Mouse (Mus musculus): ENCODE measurements around the gene Tmem132b. TPM values are rescaled to one million over a fixed set of nuclear protein-coding genes. Genes with fewer than 3 reads are reported as not detected.

Gene Tmem132b
- polyA plus RNA-seq, 1 experiment from 2014 or later = not detected

DNA sequence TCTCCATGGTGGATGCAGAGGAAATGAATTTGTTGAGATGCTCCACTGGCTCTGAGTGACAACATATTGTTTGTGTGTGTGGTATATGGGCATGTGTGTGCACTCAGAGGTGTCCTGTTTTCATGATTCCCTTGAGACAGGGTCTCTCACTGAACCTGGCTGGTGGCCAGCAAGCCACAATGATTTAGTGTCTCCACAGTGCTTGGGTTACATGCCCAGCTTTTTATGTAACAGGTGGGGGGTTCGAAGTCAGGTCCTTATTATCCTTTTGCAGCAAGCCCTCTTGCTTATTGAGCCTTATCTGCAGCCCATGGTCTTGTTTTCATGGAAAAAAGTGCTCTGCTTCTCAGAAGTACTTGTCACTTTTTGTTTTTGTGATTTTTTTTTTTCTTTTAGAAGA is 109.4 kb downstream of the Tmem132b start:
- Histone ChIP-seq H3K4me3 (ENCODE audit: inconsistent target) (no peak overlapping the region), H3K79me2 (ENCODE audit: inconsistent target) (no peaks in the 10 kb centered on the region), H3K36me3 (ENCODE audit: inconsistent target) (no peaks in the 10 kb centered on the region), H3K27ac (no peak overlapping the region)
- WGBS (ENCODE audit: missing documents) = 78% methylated on average over 1 of the region's 1 CpGs

DNA sequence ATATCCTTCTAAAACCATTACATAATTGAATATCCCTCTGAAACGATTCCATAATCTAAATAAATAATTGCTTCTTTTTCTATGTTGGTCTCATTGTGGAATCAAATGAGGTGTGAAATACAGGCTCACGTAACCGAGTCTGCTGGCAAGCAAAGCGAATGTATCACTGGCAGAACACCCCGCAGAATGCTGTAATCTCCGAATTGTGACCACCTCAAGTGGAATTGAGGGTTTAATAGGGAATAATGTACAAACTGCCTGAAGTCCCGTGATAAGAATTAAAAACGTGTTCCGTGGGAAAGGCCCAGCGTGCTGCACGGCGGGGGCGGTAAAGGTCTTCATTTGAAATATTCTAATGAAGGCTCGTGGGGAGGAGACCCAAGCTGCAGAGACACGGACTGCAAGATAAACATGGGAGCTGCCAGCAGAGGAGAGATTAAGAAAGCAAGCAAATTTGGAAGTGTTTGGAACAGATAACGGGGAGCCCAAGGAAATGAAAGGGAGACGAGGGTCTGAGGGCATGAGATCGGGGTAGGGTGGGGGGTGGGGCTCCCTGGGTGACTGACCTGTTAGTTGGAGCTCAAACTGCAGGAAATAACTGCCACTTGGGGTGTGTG is 110.1 kb downstream of the Tmem132b start:
- 81% methylated on average over 18 of the region's 18 CpGs for WGBS (ENCODE audit: missing documents)

DNA sequence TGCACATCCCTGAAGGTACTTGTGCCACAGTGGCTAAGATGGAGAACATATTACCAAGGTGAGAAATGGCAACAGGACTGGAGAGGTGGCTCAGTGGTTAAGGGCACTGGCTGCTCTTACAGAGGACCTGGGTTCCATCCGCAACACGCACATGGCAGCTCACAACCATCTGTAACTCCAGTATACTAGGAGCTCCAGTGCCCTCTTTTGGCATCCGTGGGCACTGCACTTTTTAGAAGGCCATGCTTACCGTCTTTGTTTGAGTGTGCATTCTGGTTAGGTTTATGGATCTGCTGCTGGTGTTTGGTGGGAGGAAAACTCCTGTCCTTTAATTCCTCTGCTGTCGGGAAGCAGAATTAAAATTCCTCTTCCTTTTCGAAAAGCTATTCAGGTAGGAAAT is 116.7 kb downstream of the Tmem132b start:
- Histone ChIP-seq H3K4me3 (ENCODE audit: inconsistent target) (no peak overlapping the region), H3K79me2 (ENCODE audit: inconsistent target) (no peaks in the 10 kb centered on the region), H3K27ac (no peak overlapping the region), H3K36me3 (ENCODE audit: inconsistent target) (no peaks in the 10 kb centered on the region)
- 82% methylated on average over 6 of the region's 6 CpGs for WGBS (ENCODE audit: missing documents)

More for the DNA sequence above, 110.1 kb downstream of the Tmem132b start:
- Histone ChIP-seq H3K4me3 (ENCODE audit: inconsistent target) (no peak overlapping the region), H3K36me3 (ENCODE audit: inconsistent target) (no peaks in the 10 kb centered on the region), H3K27ac (no peak overlapping the region), H3K79me2 (ENCODE audit: inconsistent target) (no peaks in the 10 kb centered on the region)

DNA sequence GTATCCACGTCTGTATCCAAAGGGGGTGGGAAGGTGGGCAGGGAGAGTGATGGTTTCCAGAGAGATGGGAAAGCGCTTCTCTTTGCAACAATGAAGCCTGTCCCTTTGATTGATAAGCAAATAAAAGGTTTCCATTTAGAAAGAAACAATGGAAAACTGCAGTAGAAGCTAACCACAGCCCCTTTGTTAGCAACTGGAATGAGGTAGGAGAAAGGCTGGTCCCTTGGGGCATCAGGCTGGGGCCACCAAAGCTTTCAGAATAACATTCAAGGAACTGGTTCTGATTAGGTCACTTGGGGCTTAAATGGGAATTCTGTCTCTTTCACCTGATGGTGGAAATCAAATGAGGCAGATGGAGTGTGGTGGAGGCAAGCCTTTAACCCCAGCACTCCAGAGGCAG is 118.4 kb downstream of the Tmem132b start:
- 55% methylated on average over 2 of the region's 2 CpGs for WGBS (ENCODE audit: missing documents)
- Histone ChIP-seq H3K79me2 (ENCODE audit: inconsistent target) (no peaks in the 10 kb centered on the region), H3K27ac (no peak overlapping the region), H3K36me3 (ENCODE audit: inconsistent target) (no peaks in the 10 kb centered on the region), H3K4me3 (ENCODE audit: inconsistent target) (no peak overlapping the region)

DNA sequence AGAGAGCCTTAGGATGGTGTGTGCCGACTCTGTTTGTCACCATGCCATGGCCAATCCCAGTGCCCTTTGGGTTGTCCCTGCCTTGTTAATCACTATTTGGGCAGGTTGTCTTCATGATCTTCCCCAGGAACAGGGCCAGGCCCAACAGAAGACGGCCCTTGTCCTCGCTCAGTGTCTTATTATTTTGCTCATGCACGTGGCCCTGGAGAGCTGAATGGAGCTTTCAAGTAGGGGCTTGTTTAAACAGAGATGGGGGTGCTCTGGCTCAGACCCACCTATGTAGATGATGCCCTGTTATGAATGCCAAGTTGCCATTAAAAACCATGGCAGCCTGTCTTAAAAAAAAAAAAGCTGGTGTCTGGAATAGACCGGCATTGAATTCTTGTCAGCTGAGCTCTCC is 126.5 kb downstream of the Tmem132b start:
- H3K27ac ChIP-seq = no peak overlapping the region
- H3K4me3 ChIP-seq (ENCODE audit: inconsistent target) = no peak overlapping the region
- 92% methylated on average over 5 of the region's 5 CpGs for WGBS (ENCODE audit: missing documents)
- no peaks in the 10 kb centered on the region for H3K36me3 ChIP-seq (ENCODE audit: inconsistent target)
- no peaks in the 10 kb centered on the region for H3K79me2 ChIP-seq (ENCODE audit: inconsistent target)

DNA sequence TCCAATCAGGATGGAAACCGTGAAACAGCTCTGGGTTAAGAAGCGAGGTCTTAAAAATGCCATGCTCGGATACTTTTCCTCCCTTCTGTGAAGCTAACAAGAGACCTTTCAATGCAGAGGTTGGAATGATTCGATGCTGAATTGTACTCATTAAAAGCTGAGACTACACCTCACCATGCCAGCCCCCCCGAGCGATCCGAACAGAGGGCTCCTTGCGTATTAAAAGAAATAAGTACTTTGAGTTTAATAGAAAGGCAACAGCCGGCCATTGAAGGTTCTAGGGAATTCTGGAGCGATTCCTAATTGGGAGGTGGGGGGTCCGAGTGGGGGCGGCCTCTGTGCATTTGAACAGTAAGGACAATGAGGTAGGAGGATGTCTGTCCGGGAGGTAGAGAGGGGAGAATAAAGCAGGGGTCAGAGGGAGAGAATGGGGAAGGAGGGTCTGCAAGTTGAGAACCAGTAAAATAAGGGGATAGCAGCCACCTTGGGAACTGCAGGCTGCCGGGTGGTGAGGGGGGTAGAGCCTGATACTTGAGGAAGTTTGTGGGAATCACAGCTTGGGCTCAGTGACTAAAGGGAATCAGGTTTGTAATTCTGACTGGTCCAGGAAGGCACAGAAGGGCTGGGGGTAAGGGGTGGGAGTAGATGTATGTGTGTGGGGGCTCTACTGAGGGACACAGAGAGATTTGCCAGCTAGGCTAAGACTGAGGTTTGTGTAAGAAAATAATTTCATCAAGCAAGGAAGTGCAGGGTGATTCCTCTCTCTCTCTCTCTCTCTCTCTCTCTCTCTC is 127.6 kb downstream of the Tmem132b start:
- Histone ChIP-seq H3K36me3 (ENCODE audit: inconsistent target) (no peaks in the 10 kb centered on the region), H3K27ac (no peak overlapping the region), H3K4me3 (ENCODE audit: inconsistent target) (no peak overlapping the region), H3K79me2 (ENCODE audit: inconsistent target) (no peaks in the 10 kb centered on the region)
- WGBS (ENCODE audit: missing documents) = 65% methylated on average over 14 of the region's 14 CpGs

DNA sequence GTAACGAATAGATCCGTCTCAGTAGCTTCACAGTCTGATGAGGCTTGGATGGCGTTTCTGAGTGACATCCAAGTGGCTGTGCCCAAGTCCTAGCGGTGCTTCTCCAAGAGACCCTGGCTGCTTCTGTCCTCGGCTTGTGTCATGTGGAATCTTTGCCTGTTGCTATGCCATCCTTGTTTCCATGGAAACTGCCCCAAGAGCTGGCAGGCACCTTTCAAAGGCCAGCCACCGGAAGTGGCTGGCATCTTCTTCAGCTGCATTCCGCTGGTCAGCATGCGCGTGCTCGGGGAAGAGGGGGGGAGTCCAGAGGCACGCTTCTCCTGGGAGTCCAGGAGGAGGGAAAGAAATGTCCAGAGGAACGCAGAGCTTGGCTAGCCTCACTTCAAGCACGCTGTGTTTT is 144.0 kb downstream of the Tmem132b start:
- WGBS (ENCODE audit: missing documents) = 67% methylated on average over 13 of the region's 13 CpGs
- Histone ChIP-seq H3K4me3 (ENCODE audit: inconsistent target) (no peak overlapping the region), H3K27ac (no peak overlapping the region), H3K36me3 (ENCODE audit: inconsistent target) (no peaks in the 10 kb centered on the region), H3K79me2 (ENCODE audit: inconsistent target) (no peaks in the 10 kb centered on the region)

DNA sequence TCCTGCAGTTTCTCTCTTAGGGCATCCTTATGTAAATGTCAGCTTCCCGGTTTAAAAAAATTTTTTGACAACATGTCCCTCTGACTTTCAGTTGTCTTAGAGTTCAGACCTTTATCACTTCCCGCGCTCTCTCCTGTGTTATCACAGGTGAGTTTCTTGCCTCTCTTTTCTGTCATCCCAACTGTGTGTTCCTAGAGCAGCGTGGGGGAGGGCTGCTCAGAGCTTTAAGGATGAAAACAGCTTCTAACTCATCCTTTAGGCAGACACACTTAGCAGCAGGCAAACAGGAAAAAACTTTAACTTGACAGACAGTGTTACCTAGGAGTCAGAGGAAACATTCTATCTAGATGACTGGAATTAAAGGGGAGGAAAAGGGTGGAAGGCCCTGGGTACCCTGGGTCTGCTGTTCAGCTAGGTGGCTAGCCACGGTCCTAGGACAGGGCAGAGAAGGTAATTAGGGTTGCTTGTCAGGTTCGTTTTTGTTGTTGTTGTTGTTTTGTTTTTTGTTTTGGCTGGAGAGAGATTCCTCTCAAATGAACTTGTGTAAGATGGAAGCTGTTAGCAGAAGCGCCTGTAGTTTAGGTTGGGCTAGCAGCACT is 144.6 kb downstream of the Tmem132b start:
- H3K36me3 ChIP-seq (ENCODE audit: inconsistent target) = no peaks in the 10 kb centered on the region
- 59% methylated on average over 7 of the region's 7 CpGs for WGBS (ENCODE audit: missing documents)

DNA sequence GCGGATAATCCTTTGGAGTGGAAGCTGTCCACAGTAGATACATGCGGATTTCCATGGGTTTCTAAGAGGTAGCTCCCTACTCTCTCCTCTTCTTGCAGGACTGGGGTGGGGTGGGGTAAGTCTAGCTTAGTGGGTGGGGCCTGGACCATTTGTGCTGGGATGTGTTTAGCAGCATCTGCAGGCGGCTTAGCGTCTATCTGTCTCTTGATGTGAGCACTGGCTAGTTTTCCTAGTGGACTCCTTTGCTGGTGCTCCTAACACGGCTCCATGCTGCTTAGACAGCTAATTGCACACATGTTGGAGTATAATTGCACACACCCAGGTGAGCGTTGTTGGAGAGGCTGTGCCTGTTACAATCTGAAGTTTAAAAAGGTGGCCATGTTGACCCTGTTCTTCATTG is 149.3 kb downstream of the Tmem132b start:
- H3K79me2 ChIP-seq (ENCODE audit: inconsistent target) = no peaks in the 10 kb centered on the region
- H3K36me3 ChIP-seq (ENCODE audit: inconsistent target) = no peaks in the 10 kb centered on the region
- 89% methylated on average over 6 of the region's 6 CpGs for WGBS (ENCODE audit: missing documents)
- H3K27ac ChIP-seq = no peak overlapping the region
- H3K4me3 ChIP-seq (ENCODE audit: inconsistent target) = no peak overlapping the region

More for the DNA sequence above, 144.6 kb downstream of the Tmem132b start:
- Histone ChIP-seq H3K4me3 (ENCODE audit: inconsistent target) (no peak overlapping the region), H3K27ac (no peak overlapping the region), H3K79me2 (ENCODE audit: inconsistent target) (no peaks in the 10 kb centered on the region)

DNA sequence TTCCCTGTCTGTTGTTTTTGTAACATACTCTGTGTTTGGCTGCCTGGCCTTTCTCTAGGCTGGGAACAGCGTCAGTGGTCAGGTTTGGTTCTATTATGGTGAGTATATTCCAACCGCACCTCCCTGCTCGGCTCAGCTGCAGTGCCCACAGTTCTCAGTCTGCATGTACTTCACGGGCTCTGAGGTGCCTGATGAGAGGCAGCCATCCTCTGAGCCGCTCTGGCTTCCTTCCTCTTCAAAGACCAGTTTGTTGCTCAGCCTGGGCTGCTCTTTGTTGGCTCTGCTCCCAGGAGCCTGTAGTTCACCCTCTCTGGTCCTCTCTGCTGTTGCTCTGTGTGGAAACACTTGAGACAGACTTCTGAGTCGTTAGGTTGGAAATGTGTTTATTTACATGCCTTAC is 151.9 kb downstream of the Tmem132b start:
- WGBS (ENCODE audit: missing documents) = 34% methylated on average over 5 of the region's 6 CpGs
- Histone ChIP-seq H3K36me3 (ENCODE audit: inconsistent target) (no peaks in the 10 kb centered on the region), H3K27ac (no peak overlapping the region), H3K79me2 (ENCODE audit: inconsistent target) (no peaks in the 10 kb centered on the region), H3K4me3 (ENCODE audit: inconsistent target) (no peak overlapping the region)

DNA sequence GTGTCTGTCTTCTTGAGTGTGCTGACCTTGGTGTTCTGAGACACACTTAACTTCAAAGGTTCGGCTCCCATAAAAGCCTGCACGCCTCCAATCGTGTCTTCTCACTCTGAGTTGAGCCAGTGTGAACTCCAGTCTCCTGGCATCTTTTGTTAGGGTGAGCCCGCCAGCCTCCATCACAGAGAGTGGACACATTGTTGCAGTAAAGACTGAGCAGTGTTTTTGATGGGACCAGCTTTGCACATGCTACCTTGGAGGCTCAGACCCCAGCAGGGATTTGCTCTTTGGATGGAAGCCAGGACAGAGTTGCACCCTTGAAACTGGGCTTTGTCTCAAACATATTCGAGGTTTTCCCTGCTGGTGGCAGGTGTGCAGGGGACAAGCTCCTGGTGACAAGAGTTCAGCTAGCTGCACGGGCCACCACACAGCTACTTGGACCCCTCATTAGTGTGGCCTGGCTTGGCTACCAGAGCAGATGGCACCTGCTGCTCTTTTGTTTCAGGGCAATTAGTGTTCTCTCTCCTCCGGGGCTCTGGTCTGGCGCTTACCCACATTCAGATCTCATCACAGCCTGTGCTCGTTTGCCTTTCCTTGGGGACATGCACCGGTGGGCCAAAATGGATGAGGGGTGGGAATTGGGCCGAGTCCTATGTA is 154.2 kb downstream of the Tmem132b start:
- 81% methylated on average over 11 of the region's 11 CpGs for WGBS (ENCODE audit: missing documents)
- Histone ChIP-seq H3K4me3 (ENCODE audit: inconsistent target) (no peak overlapping the region), H3K79me2 (ENCODE audit: inconsistent target) (no peaks in the 10 kb centered on the region), H3K27ac (no peak overlapping the region), H3K36me3 (ENCODE audit: inconsistent target) (no peaks in the 10 kb centered on the region)

DNA sequence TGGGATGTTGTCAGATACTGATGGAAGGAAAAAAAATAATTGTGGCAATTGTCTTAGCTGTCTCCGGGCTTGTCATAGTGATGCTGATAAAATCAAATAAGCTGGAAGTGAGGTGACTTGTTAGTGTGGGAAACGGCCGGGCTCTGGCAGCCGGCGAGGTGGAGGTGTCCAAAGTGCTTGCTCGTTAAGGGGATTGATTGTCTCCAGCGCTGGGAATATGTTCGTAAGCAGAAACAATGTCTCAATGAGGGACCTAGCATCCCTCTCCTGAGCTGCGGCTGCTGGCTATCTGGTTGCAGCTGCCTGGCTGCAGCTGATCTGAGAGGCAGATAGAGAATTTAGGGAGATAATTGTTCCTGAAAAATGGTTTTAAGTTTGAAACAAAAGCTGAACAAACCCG is 161.0 kb downstream of the Tmem132b start:
- H3K4me3 ChIP-seq (ENCODE audit: inconsistent target) = no peak overlapping the region
- H3K27ac ChIP-seq = no peak overlapping the region
- WGBS (ENCODE audit: missing documents) = 61% methylated on average over 10 of the region's 10 CpGs
- no peaks in the 10 kb centered on the region for H3K79me2 ChIP-seq (ENCODE audit: inconsistent target)
- H3K36me3 ChIP-seq (ENCODE audit: inconsistent target) = no peaks in the 10 kb centered on the region

DNA sequence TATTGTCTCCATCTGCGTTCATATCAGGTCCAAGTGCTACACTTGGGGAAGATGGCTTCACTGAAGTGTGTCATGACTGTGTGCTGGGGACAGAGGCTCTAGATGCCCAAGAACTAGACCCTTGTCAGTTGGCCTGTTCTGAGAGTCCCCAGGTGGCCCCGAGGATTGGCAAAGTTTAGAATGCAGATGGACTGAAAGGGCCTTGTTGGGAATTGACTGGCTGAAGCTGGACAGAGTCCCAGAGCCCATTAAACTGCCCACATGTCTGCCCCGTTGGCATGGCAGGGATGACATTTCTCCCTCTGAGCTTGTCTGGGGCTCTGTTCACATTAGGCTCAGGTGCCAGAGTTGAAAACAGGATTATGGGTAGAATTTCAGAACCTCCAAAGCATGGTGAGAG is 167.8 kb downstream of the Tmem132b start:
- 76% methylated on average over 3 of the region's 3 CpGs for WGBS (ENCODE audit: missing documents)
- no peaks in the 10 kb centered on the region for H3K79me2 ChIP-seq (ENCODE audit: inconsistent target)
- no peak overlapping the region for H3K4me3 ChIP-seq (ENCODE audit: inconsistent target)
- H3K36me3 ChIP-seq (ENCODE audit: inconsistent target) = no peaks in the 10 kb centered on the region
- H3K27ac ChIP-seq = no peak overlapping the region

DNA sequence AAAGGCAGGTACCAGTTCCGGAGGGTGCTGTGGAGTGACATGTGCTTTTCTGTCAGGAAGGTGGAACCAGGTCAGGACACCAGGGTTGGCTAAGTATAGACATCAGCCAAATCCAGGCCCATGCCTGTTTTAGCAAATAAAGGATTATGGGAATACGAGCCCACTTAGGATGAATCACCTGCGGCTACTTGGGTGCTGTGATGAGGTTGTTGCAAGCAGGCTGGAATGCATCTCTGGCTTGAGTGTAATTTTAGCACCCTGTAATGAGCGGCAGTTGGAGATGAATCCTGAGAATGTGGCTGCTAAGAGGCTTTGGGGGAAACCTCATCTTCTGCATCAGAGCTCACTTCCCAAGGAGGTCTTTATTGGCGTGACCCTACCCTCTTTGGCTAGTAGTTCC is 168.7 kb downstream of the Tmem132b start:
- WGBS (ENCODE audit: missing documents) = 92% methylated on average over 5 of the region's 5 CpGs
- H3K36me3 ChIP-seq (ENCODE audit: inconsistent target) = no peaks in the 10 kb centered on the region
- no peak overlapping the region for H3K27ac ChIP-seq
- no peaks in the 10 kb centered on the region for H3K79me2 ChIP-seq (ENCODE audit: inconsistent target)
- H3K4me3 ChIP-seq (ENCODE audit: inconsistent target) = no peak overlapping the region

DNA sequence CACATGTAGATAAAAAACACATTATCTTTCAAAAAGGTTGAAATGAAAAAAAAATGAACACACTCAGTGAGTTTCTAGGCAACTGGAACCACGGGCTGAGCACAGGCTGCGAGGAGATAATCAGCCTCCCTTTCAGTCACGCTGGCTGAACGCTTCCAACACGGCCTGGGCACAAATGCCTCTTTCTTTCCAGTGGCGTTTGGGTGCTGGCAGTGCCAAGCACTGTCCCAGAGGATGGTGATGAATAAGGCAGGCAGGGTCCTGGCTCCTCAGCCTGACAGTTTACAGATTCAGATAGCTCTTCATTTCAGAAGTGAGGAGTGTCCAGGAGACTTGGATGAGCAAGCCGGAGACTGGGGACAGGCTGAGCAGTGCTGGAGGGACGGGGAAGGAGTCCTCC is 173.8 kb downstream of the Tmem132b start:
- no peaks in the 10 kb centered on the region for H3K36me3 ChIP-seq (ENCODE audit: inconsistent target)
- H3K79me2 ChIP-seq (ENCODE audit: inconsistent target) = no peaks in the 10 kb centered on the region
- 76% methylated on average over 8 of the region's 8 CpGs for whole genome bisulfite sequencing (ENCODE audit: missing documents)

More for the DNA sequence above, 173.8 kb downstream of the Tmem132b start:
- Histone ChIP-seq H3K4me3 (ENCODE audit: inconsistent target) (no peak overlapping the region), H3K27ac (no peak overlapping the region)
